Mouse (Mus musculus): ENCODE measurements around the gene Cbx8.

Cbx8 gene

GRCm38 (mm10) chr11:119048133-119048510 is 7.4 kb upstream of the Cbx8 start:
- DNase-seq: no peak

DNA sequence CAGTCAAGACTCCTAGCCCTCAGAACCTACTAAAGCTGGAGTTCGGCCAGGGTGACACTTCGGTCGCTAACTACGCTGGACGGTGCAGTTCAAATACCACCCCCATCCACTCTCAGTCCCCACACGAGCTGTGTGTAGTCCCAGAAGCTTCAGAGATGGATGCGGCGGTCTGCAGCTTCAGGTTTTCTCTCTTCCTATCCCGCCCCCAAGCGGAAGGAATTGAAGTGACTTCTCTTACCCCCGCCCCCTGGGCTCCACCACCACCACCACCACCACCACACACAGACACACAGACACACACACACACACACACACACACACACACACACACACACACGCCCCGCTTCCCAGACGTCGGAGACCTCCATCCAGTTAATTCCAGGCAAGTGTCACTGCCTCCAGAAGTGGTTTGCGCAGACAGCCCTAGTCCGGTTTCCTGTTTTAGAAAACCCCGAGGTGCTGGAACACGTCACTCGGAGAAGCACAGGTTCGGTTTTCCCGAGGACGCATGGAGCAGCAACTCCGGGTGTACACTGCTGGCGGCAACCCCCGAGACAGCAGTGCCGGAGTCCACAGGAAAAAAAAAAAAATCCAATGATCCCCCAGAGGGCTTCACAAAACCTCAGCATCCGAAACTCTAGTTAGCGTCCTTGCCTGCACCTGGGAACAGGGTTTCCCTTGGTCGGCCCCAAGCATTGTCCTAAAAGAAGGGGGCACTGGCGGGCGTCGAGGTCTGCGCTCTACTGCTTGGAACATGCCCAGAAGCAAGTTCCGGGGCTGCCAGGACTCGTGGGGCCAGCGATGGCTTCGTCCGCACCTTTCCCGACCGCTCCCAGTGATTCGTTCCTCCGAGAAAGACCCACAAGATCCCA is 6.7 kb upstream of the Cbx8 start:
- DNase-seq: peak; percentile 24

DNA sequence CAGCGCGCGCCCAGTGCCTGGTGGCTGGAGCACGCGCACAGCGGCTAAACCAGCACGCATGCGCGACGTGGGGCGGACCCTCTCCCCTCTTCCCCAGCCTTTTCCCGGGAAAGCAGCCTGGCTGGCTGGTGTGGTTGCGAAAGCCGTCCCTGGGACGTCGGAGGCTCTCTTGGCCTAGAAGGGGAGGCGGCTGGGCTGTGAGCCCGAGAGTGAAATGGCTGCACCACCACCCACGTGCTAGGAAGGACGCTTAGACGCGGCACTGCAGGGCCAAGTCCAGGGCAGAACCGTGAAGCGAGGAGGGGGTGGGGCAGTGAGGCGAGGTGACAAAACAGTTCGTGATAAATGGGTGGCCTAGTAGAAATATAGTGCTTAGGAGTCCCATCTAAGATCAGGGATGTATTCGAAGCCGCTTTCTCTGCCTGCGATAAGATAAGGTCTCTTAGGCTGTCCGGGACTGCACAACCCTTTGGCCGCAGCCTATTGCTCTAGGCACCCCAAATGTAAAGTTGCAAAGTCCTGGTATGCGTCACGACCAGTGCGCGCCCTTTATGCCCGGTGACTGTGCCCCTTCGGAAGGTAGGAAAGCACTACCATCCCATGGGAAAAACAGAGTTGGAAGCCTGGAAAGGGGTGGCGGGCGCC is 6.0 kb upstream of the Cbx8 start:
- DNase-seq: peak; percentile 66

- DNase-seq: peak; percentile 42
Measured at GRCm38 (mm10) chr11:119044551-119045337, 4.0 kb upstream of the Cbx8 start.

- DNase-seq: no peak
Measured at GRCm38 (mm10) chr11:119043761-119044550, 3.2 kb upstream of the Cbx8 start.

GRCm38 (mm10) chr11:119043273-119043540 is 2.4 kb upstream of the Cbx8 start:
- DNase-seq: no peak

DNA sequence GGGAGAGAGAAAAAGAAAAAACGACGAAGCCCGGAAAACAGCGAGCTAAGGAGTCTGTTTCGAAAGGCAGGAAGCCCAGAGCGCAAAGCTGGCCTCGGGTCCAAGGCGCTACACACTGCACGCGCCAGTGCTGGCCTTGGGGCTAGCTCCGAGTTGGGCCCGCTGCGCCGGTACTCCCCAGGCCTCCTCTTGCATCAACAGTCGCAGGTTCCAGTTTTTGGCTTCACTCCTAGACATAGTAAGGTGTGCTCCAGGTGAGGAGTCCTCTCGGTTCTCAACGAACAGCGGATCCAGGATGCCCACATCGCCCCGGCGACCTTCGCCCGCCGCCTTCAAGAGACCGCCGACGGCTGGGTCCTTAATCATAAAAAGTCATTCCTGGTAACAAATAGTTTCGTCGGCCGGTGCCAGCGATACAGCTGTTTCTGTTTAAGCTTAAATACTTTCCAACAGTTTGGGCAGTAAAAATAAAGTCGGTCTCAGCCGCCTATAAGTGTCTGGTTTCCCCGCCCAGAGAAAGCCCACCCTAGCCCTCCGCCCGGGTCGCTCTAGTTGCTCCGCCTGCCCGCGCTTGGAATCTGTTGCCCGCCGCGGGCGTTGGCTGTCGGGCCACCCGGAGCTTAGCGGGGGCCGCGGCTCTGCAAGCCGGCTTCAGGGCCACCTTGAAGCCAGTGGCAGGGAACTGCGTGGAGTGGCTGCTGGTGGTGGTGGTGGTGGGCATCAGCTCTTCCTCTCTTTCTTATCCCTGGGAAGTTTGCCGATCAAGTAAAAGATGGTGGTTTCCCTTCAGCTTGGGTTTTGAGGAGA is 1.9 kb upstream of the Cbx8 start:
- no peak for DNase-seq

DNA sequence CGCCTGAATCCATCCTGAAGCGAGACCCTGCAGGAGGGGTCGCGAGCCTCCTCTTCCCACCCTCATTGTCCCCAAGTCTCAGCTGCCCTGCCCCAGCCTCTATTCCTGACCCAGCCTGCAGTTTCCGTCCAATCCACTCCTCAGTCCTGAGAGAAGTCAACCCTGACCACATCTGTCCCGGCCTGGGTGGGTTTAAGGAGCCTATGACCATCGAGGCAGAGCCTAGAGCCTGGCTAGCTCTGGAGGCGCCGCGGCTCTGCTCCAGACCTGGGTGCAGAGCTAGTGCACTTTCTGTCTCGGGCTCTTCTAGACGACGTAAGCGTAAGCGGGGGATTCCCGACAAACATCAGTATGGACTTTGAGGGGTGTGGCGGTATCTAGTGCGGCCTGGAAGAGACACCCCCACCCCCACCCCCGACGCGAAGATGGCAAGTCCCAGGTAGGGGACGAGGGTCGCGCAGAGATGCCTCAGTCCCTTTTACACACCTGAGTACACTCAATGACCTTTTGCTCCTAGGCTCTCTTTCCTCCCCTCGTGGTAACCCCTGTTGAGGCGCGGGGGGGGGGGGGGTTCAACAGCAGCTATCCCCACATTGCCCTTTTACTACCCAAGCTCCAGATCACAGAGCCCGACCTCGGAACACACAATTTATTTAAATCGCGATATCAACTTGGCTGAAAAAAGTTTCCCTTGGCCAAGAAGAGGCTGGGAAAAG is 1.1 kb upstream of the Cbx8 start:
- no peak for DNase-seq

GRCm38 (mm10) chr11:119041325-119041716 is 552 bp upstream of the Cbx8 start:
- peak; percentile 31 for DNase-seq

GRCm38 (mm10) chr11:119039732-119040512 is 847 bp downstream of the Cbx8 start:
- DNase-seq: no peak

DNA sequence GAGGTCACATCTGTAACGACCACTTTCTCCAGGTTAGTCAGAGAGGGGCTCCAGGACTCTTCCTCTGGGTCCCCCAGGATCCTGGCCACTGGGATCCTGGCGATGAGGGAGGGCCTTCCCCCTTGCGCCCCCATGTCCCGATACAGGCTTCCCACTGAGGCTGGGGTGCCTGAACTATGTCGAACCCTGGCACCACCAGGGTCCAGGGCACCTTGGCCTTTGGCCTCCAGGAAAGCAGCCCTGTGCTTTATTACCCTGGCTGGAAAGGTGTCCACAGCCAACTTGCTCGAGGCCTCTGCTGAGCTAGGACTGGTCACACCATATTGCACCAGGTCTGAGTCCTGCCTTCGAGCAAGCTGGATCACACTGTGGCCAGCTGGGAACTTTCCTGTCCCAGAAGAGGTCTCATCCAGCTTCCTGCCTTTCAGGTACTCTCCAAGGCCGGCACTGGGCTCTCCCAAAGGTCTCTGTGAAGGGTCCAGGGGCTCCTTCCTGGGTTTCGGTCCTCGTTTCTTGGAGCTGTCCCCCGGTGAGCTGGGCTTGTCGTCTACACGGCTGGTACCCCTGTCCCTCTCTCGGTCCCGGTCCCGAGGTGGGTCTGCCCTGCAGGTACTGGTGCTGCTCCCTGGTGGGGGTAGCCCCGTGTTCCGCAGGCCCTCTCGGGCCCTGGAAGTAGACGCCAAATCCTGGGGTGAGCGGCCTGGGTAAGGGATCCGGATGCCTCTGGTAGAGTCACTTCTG is 1.9 kb downstream of the Cbx8 start:
- no peak for DNase-seq

DNA sequence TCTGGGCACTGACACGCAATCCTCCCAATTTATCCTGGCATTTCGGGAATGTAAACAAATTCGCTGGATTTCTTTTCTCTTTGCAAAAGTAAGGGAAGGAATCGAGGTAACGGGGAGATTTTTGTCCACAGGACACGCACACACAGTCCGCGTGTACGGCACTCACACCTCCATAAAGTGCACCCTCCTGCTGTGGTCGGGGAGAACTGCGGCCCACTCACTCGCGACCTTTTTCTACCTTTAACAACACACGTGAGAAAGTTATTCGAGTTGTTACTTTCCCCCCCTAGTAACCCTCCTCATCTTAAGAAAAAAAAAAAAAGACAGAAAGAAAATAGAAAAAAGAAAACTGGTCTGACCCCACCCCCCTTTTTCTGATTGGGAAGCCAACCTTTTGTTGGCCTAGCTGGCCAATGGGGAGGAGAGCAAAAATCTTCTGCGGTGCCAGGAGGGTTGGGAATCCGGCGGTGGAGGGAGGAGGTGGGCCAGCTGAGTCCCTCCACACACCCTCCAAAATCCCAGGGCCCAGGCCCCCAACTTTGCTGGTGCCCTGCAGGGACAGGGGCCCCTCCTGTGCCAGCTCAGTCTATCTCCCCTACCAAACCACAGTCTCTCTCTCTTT is 2.9 kb downstream of the Cbx8 start:
- DNase-seq: no peak

DNA sequence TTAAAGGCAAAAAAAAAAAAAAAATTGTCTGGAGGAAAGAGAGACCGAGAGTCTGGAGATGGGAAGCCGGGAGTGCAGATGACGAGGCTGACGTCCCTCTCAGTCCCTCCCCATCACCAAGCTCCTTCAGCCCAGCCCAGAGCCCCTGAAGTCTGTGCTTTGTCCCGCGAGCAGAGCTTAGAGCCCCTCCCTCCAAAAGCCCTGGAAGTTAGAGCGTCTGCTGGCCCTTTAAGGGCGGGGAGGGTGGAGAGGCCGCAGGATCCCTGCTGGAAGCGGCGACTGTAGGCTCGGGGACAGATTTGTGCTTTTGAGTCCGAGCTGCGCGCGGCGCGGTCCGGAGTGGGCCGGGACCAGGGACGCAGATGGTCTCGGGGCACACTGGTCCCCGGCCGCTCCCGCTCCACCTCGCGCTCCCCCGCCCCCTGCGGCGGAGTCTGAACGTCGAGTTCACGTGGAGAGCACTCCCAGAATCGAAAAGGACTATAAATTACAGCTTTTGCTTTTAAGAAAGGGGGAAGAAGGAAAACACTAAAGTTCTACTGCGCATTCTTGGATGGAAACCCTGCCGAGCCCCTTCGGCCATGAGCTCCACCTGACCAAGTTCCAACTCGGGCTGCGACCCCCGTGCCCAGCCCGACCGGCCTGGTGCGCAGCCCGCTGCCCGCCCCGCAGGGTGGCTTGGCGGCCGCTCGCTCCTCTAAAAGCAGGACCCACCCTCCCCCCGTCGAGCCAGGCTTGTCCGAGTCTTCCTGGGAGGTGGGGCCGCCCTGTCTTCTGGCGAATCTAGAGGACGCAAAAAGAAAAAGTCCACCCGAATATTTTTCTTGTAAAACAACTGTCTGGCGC is 3.6 kb downstream of the Cbx8 start:
- DNase-seq: no peak

DNA sequence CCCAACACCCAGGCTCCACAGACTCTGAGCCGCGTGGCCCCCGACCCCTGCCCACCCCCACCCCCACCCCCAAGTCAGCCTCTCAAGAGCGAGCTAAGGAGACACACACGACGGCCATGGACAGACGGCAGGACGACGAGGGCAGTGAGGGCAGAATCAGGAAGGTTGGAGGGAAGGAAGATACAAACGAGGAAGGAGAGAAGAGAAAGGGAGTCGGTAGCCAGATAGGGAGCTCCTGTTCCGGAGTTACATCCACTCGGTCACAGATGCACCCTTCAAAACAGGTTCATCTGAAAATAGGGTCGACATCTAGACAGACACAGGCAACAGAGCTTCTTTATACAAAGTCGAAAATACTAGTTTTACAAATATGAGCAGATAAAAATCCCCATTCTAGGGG is 4.3 kb downstream of the Cbx8 start:
- DNase-seq: no peak

DNA sequence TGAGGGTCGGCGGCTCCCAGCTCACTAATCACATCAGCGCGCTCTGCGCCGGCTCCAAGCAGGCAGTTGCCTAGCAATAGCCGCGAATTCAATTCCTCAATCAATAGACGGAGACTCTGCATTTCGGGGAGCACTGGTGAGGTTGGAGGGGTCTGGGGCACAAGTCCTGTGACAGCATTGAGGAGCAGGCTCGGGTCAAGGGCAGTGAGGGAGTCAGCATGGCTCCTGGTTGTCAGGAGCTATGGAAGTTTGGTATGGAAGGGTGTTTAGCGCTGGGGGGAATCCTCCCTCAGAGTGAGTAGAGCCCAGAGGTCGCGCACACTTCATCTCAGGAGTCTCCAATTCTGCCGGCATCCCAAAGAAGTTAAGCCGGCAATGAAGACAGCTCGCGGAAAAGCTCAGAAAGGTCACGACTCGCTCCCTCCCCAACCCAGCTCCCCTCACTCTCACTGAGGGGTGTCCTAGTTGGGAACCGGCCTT is 5.0 kb downstream of the Cbx8 start:
- no peak for DNase-seq

- no peak for DNase-seq
Measured at GRCm38 (mm10) chr11:119035094-119035685, 5.6 kb downstream of the Cbx8 start.

GRCm38 (mm10) chr11:119034635-119035034 is 6.1 kb downstream of the Cbx8 start:
- no peak for DNase-seq
